Mouse (Mus musculus): ENCODE data around the gene Mpst.

DNA sequence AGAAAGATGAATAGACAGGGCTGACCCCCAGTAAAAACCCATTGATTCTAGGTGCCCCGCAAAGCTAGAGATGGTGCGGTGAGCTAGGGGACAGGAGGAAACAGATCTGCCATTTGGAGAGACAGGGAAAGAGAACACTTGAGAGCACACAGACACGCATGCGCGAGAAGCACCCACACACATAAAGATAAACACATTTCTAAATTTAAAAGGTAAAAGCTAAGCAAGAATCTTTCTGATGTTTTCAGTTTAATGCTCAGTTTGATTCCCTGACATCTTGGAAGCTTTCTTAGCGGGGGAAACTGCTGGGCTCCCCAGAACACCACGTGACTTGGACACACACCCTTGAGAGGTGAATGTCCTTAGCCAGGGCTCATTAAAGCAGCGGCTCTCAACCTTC lies 39.3 kb upstream of the Mpst start:
- TF ChIP-seq CTCF (IDR thresholded peaks at IDR 0.05; ENCODE audit: control insufficient read depth, insufficient read depth, insufficient replicate concordance, low read depth, low read length) (no peak), POLR2A (IDR thresholded peaks at IDR 0.05; ENCODE audit: control insufficient read depth, low read depth, low read length) (no peak)

All from testis, adult 2 months (tissue).